Mouse (Mus musculus) myocyte (in vitro differentiated cells): ENCODE measurements at regions not wholly inside any gene's neighbourhood (a gene's known extent, or its start where the extent isn't known, plus 50 kb on each side); places are given as distances from the start of the nearest gene placed in this dataset.

Experiments
- CEBPB ChIP-seq: IDR thresholded peaks from 2 replicates; pipeline ENCODE4 v1.6.1; 2011; ENCODE audit warnings: mild to moderate bottlenecking, moderate library complexity; ENCODE audit not compliant: poor library complexity, insufficient read depth, severe bottlenecking
- E2F4 ChIP-seq: IDR thresholded peaks from one replicate; pipeline ENCODE4 v1.6.1; 2011; ENCODE audit warnings: mild to moderate bottlenecking, control low read depth, moderate library complexity; ENCODE audit not compliant: insufficient read depth
- MYOD1 ChIP-seq, 3 experiments: IDR thresholded peaks; one replicate each; pipeline ENCODE4 v1.6.1; 2011; ENCODE audit warnings: control low read depth in 2 of 3, low read depth in 2 of 3, mild to moderate bottlenecking in 2 of 3, moderate library complexity in 1 of 3; ENCODE audit not compliant: insufficient read length in 2 of 3, control insufficient read depth in 1 of 3
- MYOG ChIP-seq, 3 experiments: IDR thresholded peaks; one replicate each; pipeline ENCODE4 v1.6.1; 2011; ENCODE audit warnings: control low read depth in 2 of 3, low read depth in 2 of 3, mild to moderate bottlenecking in 2 of 3; ENCODE audit not compliant: insufficient read length in 2 of 3, control insufficient read depth in 1 of 3, insufficient read depth in 1 of 3
- POLR2A ChIP-seq: IDR thresholded peaks from one replicate; pipeline ENCODE4 v1.6.1; 2011; ENCODE audit warnings: low read depth, mild to moderate bottlenecking, control low read depth, moderate library complexity; ENCODE audit not compliant: insufficient read length
- POLR2AphosphoS2 ChIP-seq: IDR thresholded peaks from one replicate; pipeline ENCODE4 v1.6.1; 2011; ENCODE audit warnings: low read depth, control low read depth; ENCODE audit not compliant: insufficient read length
- SRF ChIP-seq: IDR thresholded peaks from one replicate; pipeline ENCODE4 v1.6.1; 2011; ENCODE audit warnings: low read depth; ENCODE audit not compliant: control insufficient read depth, insufficient read length
- USF1 ChIP-seq: IDR thresholded peaks from one replicate; pipeline ENCODE4 v1.6.1; 2011; ENCODE audit warnings: low read depth, mild to moderate bottlenecking, control low read depth, moderate library complexity

DNA sequence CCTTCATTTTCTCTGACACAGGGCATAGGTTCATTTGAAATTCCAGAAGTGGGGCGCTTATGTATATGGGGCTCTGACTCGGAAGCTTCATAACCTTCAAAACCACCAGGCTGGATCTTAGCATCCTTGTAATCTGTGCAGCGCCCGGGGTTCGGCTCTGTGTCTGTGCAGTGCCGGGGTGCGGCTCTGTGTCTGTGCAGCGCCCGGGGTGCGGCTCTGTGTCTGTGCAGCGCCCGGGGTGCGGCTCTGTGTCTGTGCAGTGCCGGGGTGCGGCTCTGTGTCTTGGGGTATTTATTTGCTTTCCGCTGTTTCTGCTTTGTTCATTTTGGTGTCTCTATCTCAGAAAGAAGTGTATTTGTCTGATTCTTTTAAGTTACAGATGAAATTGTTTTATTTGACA is 77.7 kb downstream of the Aldh8a1 start:
- TF ChIP-seq MYOG (IDR thresholded peaks at IDR 0.05; ENCODE audit: control insufficient read depth in 1 of 3, insufficient read depth in 1 of 3, insufficient read length in 2 of 3, low read depth in 2 of 3) (no peak), USF1 (no peak), SRF (no peak), POLR2A (no peak), POLR2AphosphoS2 (no peak), E2F4 (no peak), CEBPB (no peak), MYOD1 (IDR thresholded peaks at IDR 0.05; ENCODE audit: control insufficient read depth in 1 of 3, insufficient read length in 2 of 3, low read depth in 2 of 3) (no peak)
